Mouse (Mus musculus): ENCODE measurements at regions not wholly inside any gene's neighbourhood (a gene's known extent, or its start where the extent isn't known, plus 50 kb on each side); places are given as distances from the start of the nearest gene placed in this dataset.
A peak's percentile ranks its signal among the peaks of the same experiment; 100 is the strongest.

DNA sequence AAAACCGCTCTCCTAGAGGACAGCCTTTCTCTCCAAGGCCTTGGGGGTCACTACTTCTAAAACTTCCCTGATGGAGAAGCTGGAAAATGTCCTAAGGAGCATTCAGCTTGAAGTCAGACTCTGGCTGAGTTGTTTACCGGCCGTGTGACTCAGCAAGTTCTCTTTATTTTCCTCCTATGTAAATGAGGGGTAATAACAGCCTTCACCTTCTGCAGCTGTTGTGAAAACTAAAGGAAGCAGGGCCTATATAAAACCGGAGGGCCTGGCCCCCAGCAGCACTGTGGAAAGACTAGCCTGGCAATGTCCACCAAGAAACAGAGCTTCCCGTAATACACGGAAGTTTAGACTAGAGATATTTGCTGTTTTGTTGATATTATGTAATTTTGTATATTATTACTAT lies 69.7 kb upstream of the Cited2 start:
- 51% methylated on average over 6 of the region's 6 CpGs for WGBS
- Histone ChIP-seq H3K27ac (replicated peaks) (no peak overlapping the region), H3K27me3 (no peaks in the 10 kb centered on the region), H3K4me2 (replicated peaks) (no peak overlapping the region), H3K9ac (no peak overlapping the region), H3K36me3 (no peaks in the 10 kb centered on the region), H3K4me1 (peaks cover 12% of the 10 kb centered on the region; the same call in 1 of the 2 replicates), H3K9me3 (replicated peaks) (no peaks in the 10 kb centered on the region), H3K4me3 (replicated peaks) (no peak overlapping the region)
- no peak for ATAC-seq (ENCODE audit: insufficient number of reproducible peaks, low FRiP score, low TSS enrichment, low read depth)

DNA sequence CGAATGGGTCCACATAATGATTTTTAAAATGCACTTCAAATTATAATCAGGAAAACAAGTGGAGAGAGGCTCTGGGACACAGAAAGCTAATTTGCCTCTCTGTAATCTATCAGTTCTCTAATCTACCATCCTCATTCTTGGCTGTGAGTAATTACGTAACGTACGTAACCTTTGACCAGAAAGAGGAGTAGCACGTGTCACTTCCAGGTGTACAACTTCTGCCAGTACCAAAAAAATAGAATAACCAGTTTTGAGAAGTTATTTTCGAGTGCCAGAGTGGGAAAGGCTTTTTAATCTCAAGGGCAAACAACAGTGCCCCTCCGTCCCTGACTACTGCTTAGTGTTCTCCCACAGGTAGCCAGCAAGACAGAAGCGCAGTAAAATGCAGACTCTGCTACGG lies 69.2 kb upstream of the Cited2 start:
- no peaks in the 10 kb centered on the region for H3K36me3 ChIP-seq
- no peak overlapping the region for H3K4me2 ChIP-seq (replicated peaks)
- H3K9me3 ChIP-seq (replicated peaks) = no peaks in the 10 kb centered on the region
- H3K4me3 ChIP-seq (replicated peaks) = no peak overlapping the region
- no peak overlapping the region for H3K27ac ChIP-seq (replicated peaks)
- ATAC-seq (ENCODE audit: insufficient number of reproducible peaks, low FRiP score, low TSS enrichment, low read depth) = no peak
- no peaks in the 10 kb centered on the region for H3K27me3 ChIP-seq
- 67% methylated on average over 9 of the region's 9 CpGs for WGBS
- H3K9ac ChIP-seq = no peak overlapping the region
- peaks cover 12% of the 10 kb centered on the region; the same call in 1 of the 2 replicates for H3K4me1 ChIP-seq

DNA sequence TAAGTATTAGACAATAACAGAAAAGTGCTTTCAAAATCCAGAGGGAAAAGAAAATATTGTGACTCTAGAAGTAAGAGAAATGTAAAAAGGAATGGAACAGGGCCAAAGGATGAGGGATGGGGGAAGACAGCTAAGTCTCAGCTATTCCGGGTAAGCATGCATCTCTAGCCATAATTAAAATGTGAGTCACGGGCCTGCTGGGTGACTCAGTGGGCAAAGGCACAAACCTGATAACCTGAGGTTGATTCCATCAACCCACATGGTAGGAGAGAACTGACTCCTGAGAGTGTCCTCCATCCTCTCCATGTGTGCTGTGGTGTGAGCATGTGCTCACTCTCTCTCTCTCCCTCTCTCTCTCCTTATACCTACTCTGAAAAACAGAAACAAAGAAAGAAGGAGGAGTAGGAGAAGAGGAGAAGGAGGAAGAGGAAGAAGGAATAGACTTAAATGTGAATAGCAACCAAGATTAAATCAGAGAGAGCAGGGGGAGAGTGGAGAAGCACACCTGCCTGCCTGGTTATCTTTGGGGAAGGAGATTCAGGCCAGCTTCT lies 68.6 kb upstream of the Cited2 start:
- Histone ChIP-seq H3K27ac (replicated peaks) (no peak overlapping the region), H3K4me3 (replicated peaks) (no peak overlapping the region), H3K27me3 (no peaks in the 10 kb centered on the region), H3K4me1 (peaks cover 12% of the 10 kb centered on the region; the same call in 1 of the 2 replicates), H3K9me3 (replicated peaks) (no peaks in the 10 kb centered on the region), H3K4me2 (replicated peaks) (no peak overlapping the region), H3K36me3 (no peaks in the 10 kb centered on the region), H3K9ac (no peak overlapping the region)
- no peak for ATAC-seq (ENCODE audit: insufficient number of reproducible peaks, low FRiP score, low TSS enrichment, low read depth)
- WGBS = 59% methylated on average over 2 of the region's 2 CpGs

DNA sequence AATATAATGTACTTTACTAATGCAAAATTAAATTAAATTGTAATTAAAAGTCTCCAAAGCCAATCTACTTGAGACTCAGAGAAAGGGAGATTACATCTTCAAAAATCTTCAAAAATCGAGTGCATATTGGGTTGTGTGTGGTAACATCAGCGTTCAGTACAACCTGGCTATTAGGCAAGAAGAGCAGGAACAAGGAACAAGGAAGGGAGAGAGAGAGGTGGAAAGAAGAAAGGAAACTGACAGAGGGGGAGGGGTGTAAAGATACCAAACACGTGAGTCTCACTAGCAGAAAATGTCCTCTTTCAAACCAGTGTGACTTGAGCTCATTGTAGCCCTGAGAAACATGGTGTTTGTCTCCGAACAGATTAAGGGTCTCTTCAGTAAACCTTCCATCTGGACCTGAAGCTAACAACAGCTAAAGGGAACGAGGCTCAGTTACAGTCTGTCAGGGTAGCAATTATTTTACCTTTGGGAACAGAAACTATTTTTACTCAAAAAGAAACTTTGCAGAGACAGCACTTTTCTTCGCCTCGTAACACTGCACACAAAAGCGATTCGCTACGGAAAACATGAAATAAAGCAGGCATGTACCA lies 67.5 kb upstream of the Cited2 start:
- peak overlapping the region; percentile 15 for H3K4me3 ChIP-seq (replicated peaks)
- WGBS = 33% methylated on average over 10 of the region's 10 CpGs

DNA sequence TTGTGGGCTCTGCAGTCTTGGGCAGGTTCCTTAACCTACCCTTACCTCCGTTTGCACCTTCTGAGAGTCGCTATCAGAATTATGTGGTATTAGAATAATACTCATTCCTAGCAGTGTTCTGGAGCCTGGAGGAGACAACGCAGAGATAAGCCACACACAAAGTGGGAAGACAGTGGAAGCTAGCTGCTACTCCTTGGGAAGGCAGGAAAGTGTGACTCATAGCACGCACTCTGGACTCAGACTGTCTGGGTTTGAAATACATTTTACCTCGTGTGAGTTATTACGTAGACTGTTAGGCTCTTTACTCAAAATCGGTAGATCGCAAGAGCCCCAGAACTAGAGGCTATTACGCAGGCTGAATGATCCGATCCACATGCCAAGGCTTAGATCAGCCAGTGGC lies 66.7 kb upstream of the Cited2 start:
- no peak for ATAC-seq (ENCODE audit: insufficient number of reproducible peaks, low FRiP score, low TSS enrichment, low read depth)
- WGBS = 59% methylated on average over 10 of the region's 10 CpGs
- H3K4me1 ChIP-seq = peaks cover 12% of the 10 kb centered on the region; the same call in 1 of the 2 replicates
- H3K27me3 ChIP-seq = no peaks in the 10 kb centered on the region
- H3K9ac ChIP-seq = no peak overlapping the region
- H3K36me3 ChIP-seq = no peaks in the 10 kb centered on the region
- H3K9me3 ChIP-seq (replicated peaks) = no peaks in the 10 kb centered on the region
- H3K4me3 ChIP-seq (replicated peaks) = peak overlapping the region; percentile 15
- no peak overlapping the region for H3K27ac ChIP-seq (replicated peaks)
- H3K4me2 ChIP-seq (replicated peaks) = peak overlapping the region; percentile 27

More for the DNA sequence above, 67.5 kb upstream of the Cited2 start:
- H3K27me3 ChIP-seq = no peaks in the 10 kb centered on the region
- no peaks in the 10 kb centered on the region for H3K9me3 ChIP-seq (replicated peaks)
- peak overlapping the region; percentile 27 for H3K4me2 ChIP-seq (replicated peaks)
- ATAC-seq (ENCODE audit: insufficient number of reproducible peaks, low FRiP score, low TSS enrichment, low read depth) = no peak
- H3K9ac ChIP-seq = no peak overlapping the region
- no peak overlapping the region for H3K27ac ChIP-seq (replicated peaks)
- H3K36me3 ChIP-seq = no peaks in the 10 kb centered on the region
- H3K4me1 ChIP-seq = peaks cover 12% of the 10 kb centered on the region; the same call in 1 of the 2 replicates

DNA sequence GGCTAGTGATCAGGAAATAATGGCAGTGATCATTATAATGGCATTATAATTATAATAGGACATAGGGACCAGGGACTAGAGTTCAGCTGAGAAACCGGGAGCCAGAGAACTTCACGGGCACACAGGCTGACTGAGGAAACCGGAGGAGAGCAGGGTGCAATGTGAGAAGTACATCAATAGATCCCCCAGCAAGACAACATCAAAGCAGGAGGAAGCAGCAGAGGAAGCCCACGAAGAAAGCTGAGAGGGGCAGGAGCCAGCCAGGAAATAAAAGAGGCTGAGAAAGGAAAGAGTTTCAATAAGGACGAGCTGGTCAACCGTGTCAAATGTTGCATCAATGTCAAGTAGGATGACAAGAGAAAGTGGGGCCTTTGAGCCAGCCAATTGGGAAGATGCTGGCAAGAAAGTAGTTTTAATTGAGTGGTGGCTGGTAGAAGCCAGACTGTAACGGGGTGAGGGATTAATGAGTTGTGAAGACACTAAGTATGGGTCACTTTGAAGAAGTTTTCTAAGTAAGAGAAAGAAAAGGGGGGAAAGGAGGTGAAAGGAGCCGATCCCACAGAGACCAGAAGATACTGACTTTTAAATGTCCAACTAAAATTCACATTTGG lies 66.0 kb upstream of the Cited2 start:
- Histone ChIP-seq H3K9ac (no peak overlapping the region), H3K27me3 (no peaks in the 10 kb centered on the region), H3K4me2 (replicated peaks) (no peak overlapping the region), H3K9me3 (replicated peaks) (no peaks in the 10 kb centered on the region), H3K36me3 (no peaks in the 10 kb centered on the region), H3K4me3 (replicated peaks) (no peak overlapping the region), H3K27ac (replicated peaks) (no peak overlapping the region), H3K4me1 (peaks cover 12% of the 10 kb centered on the region; the same call in 1 of the 2 replicates)
- no peak for ATAC-seq (ENCODE audit: insufficient number of reproducible peaks, low FRiP score, low TSS enrichment, low read depth)
- WGBS = 23% methylated on average over 8 of the region's 8 CpGs

DNA sequence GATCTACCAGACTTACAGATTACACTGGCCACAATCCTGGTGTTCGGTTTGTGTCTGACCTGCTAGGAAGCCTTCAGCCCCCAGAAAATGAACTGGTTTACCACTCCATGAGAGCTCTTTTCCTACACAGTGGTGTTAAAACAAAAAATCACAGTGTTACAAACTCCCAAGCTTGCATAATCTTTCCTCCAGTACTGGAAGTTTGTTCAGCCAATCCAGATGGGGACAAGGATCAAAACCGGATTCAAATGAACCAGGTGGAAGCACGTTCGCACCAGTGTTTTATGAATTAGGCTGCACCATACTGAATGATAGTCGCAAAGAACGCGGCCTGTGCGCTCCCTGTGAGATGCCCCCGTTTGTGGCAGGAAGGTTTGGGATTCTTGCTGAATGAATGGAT lies 63.4 kb upstream of the Cited2 start:
- Histone ChIP-seq H3K36me3 (no peaks in the 10 kb centered on the region), H3K4me3 (replicated peaks) (no peak overlapping the region), H3K4me2 (replicated peaks) (no peak overlapping the region), H3K27ac (replicated peaks) (no peak overlapping the region), H3K9me3 (replicated peaks) (no peaks in the 10 kb centered on the region), H3K27me3 (no peaks in the 10 kb centered on the region), H3K4me1 (peaks cover 12% of the 10 kb centered on the region; the same call in 1 of the 2 replicates), H3K9ac (no peak overlapping the region)
- 90% methylated on average over 9 of the region's 9 CpGs for WGBS
- ATAC-seq (ENCODE audit: insufficient number of reproducible peaks, low FRiP score, low TSS enrichment, low read depth) = no peak

DNA sequence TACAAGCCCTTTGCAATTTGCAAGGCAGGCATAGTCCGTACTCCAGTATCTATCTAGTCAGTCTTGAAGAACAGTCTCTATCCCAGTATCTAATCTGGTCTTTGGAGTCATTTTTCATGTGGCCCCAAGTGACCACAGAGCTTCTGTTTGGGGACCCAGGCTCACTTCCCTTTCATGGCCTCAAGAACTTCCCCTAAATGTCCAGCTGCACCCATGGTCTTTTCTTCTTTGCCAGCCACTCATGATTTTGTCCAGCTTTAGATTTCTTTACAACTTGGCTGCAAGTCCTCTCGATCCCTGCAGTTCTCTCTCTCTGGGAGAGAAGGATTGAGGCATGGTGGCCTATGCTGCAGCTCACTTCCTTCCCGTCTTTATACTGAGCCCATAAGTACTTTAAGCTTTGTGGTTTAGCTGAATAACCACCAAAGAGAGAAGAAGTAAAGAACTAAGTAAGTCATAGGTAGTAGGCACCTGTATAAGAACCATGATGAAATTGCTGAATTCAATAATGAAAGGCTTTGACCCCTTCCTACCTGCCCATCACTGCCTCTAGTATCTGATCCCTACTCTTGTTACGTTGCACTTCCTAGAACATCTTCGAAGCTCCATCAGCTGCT lies 62.1 kb upstream of the Cited2 start:
- Histone ChIP-seq H3K27ac (replicated peaks) (no peak overlapping the region), H3K4me2 (replicated peaks) (no peak overlapping the region), H3K4me3 (replicated peaks) (no peak overlapping the region), H3K9me3 (replicated peaks) (no peaks in the 10 kb centered on the region), H3K36me3 (no peaks in the 10 kb centered on the region), H3K27me3 (no peaks in the 10 kb centered on the region), H3K9ac (no peak overlapping the region), H3K4me1 (peaks cover 6% of the 10 kb centered on the region; the same call in 1 of the 2 replicates)
- WGBS = 83% methylated on average over 5 of the region's 5 CpGs
- ATAC-seq (ENCODE audit: insufficient number of reproducible peaks, low FRiP score, low TSS enrichment, low read depth) = no peak

DNA sequence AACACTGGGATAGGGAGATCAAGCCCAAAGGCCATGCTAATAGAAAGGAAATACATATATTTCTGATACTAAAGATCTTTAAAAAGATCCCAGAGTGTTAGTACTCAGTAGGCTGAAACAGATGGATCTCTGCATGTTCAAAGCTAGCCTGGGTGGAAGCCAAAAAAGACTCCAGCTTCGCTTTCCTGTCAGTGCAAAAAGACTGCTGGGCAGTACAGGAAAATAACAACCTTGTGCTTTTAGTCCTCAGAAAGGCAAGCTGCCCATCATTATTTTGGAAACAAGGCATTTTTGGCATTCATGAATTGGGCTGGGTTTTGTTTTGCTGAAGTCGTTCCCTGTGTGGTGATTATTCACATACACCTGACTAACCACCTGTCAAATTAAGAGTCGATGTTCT lies 56.9 kb upstream of the Cited2 start:
- no peak overlapping the region for H3K9ac ChIP-seq
- no peaks in the 10 kb centered on the region for H3K4me1 ChIP-seq
- H3K9me3 ChIP-seq (replicated peaks) = no peaks in the 10 kb centered on the region
- WGBS = 62% methylated on average over 3 of the region's 3 CpGs
- ATAC-seq (ENCODE audit: insufficient number of reproducible peaks, low FRiP score, low TSS enrichment, low read depth) = no peak
- no peaks in the 10 kb centered on the region for H3K36me3 ChIP-seq
- H3K4me2 ChIP-seq (replicated peaks) = no peak overlapping the region
- no peaks in the 10 kb centered on the region for H3K27me3 ChIP-seq
- no peak overlapping the region for H3K27ac ChIP-seq (replicated peaks)
- H3K4me3 ChIP-seq (replicated peaks) = no peak overlapping the region

DNA sequence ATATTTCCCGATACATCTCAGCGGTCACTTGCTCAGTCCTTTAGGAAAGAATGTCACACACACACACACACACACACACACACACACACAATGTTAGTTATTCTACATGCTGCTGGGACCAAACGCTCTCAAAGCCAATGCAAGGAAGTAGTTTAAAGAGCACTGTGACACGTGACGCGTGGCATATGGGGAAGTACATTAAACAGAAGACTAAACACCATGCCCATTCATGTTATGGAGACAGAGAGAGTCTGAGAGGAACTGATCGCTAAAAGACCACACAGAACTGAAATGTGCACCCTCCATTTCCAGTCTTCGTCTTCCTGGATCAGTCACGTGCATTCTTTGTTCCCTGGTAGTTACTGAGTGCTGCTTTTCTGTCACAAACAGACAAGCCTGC lies 53.6 kb upstream of the Cited2 start:
- Histone ChIP-seq H3K36me3 (no peaks in the 10 kb centered on the region), H3K4me2 (replicated peaks) (no peak overlapping the region), H3K9ac (no peak overlapping the region), H3K27ac (replicated peaks) (no peak overlapping the region), H3K27me3 (no peaks in the 10 kb centered on the region), H3K4me3 (replicated peaks) (no peak overlapping the region), H3K4me1 (no peaks in the 10 kb centered on the region), H3K9me3 (replicated peaks) (no peaks in the 10 kb centered on the region)
- ATAC-seq (ENCODE audit: insufficient number of reproducible peaks, low FRiP score, low TSS enrichment, low read depth) = no peak
- 88% methylated on average over 9 of the region's 9 CpGs for WGBS
